Mouse (Mus musculus) activated CD4-positive, CD25-positive, alpha-beta regulatory T cell, adult 9 weeks (primary cell): ENCODE results near the gene Bmp2k. TPM values are rescaled to one million over a fixed set of nuclear protein-coding genes. Genes with fewer than 3 reads are reported as not detected.

Experiments
- polyA plus RNA-seq: library from polyadenylated mRNA; unstranded; fragments of 100-300 nt; shearing (Covaris generic); gene quantifications from one replicate; pipeline ENCODE4 v1.2.1, GENCODE M21; 2017

The Bmp2k gene
- 2.5 TPM for polyA plus RNA-seq

DNA sequence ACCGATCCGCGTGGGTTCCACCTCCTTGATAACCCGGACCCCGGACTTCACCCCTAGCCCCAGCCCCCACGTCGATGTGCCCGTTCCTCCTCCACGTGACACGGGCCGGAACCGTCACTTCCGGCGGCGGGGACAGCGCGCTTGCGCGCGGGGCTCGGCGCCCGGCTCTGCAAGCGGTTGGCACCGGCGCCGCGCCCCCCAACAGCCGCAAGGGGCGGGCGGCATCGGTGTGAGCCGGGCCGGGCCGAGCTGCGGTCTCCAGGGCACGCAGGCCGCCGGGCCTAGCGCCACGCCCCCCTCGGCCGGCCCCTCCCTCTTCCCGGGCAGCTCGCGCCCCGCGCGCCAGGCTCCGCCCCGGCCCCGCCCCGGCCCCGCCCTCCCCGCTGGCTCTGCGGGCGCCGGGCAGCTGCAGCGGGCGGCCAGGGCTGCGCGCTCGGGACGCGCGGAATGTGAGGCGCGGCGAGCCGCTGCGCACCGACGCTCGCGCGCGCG, at the start of gene Bmp2k:
Gene Bmp2k, plus strand, starts transcription at position 380 of the 492 bp plus-strand sequence.

DNA sequence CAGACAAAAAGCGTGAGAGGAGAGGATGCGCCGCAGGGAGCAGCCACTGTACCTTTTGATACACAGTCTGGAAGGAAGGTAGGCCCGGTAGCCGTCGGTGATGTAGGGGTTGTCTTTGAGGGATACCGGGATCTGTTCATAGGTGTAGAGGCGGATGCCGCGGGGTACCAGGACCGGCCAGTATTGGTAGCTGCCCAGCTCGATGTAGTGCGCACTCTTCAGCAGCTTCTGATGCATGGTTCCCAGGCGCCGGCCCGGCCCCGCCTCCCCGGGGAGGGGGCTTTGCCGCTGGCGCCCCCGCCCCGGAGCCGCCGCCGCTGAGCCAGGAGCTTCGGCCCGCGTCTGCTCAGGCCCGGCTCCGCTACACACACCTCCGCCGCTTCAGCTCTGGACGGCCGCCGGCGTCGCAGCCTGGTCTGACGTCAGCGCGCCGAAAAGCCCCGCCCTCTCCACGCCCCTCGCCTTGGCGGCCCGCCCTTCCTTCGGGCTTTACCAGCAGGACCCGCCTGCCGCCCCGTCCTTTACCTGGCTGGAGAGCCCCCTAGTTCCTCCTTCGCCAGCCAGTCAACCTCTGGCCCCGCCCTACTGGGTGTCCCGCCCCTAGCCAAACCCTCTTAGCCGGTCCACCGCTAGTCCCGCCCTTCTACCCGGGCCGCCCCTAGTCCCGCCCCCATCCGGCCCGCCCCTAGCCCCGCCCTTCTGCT, 113.9 kb downstream of the Bmp2k start, which contains the start of gene Paqr3:
Gene Paqr3, minus strand, starts transcription at position 390 of the 704 bp plus-strand sequence.

Other genes with a start within 250 kb of the Bmp2k start
- 2.2 TPM for gene Anxa3, start 204.3 kb upstream of the Bmp2k start, polyA plus RNA-seq
- 1.6 TPM for gene Paqr3, start 113.9 kb downstream of the Bmp2k start, polyA plus RNA-seq